Mouse (Mus musculus): ENCODE measurements around the gene Gfm1.

DNA sequence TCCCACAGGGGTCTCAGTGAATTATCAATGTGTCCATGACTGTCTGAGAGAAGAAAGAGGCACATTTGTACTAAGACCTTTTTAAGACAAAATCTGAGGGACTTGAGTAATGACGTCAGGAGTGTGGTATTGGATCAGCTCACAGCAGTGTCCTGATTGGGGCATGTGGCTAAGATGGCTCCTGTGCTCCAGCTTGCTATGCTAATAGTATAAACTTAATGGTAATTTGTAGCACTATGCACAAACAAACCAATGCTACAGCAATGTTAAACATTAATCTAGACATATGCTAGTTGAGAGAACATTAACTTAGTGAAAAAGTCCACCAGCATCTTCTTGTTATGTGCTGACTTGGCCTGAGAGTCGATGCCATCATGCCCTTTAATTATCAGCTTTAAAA is 55.3 kb downstream of the Gfm1 start:
- no peak for TF ChIP-seq EP300 (IDR thresholded peaks at IDR 0.05; ENCODE audit: low read depth)
- TF ChIP-seq CTCF (IDR thresholded peaks at IDR 0.05; ENCODE audit: low read depth), result no peak

Data from liver, embryonic 14.5 days (tissue).